Mouse (Mus musculus): ENCODE measurements around the gene Lamc1. TPM values are rescaled to one million over a fixed set of nuclear protein-coding genes. Genes with fewer than 3 reads are reported as not detected.
A peak's percentile ranks its signal among the peaks of the same experiment; 100 is the strongest.
"Not testable (repeated sequence)": the region's sequence is repeated elsewhere in the genome, so short reads cannot be mapped to it uniquely, and the experiment has no call there.

Lamc1 gene
- polyA plus RNA-seq, 1 experiment from 2014 or later: 193 TPM

GRCm38 (mm10) chr1:153351034-153351433 is 18.4 kb upstream of the Lamc1 start:
- DNase-seq: no peak
- H3K4me2 ChIP-seq: no peak overlapping the region
- no peaks in the 10 kb centered on the region for H3K27me3 ChIP-seq (ENCODE audit: insufficient read depth, low read length)
- H3K36me3 ChIP-seq (ENCODE audit: insufficient read depth): no peaks in the 10 kb centered on the region
- WGBS: 68% methylated on average over 4 of the region's 4 CpGs
- H3K9me3 ChIP-seq (ENCODE audit: low read depth, low read length): no peaks in the 10 kb centered on the region
- no peak overlapping the region for H3K4me3 ChIP-seq (ENCODE audit: low read depth, low read length)
- ATAC-seq (ENCODE audit: insufficient read depth): no peak
- no peak overlapping the region for H3K27ac ChIP-seq (ENCODE audit: low read depth)
- no peak overlapping the region for H3K9ac ChIP-seq
- no peak for TF ChIP-seq CTCF (IDR thresholded peaks at IDR 0.05; ENCODE audit: low read depth)
- H3K4me1 ChIP-seq (ENCODE audit: insufficient read depth): peaks cover 13% of the 10 kb centered on the region

- H3K27ac ChIP-seq (ENCODE audit: low read depth): no peak overlapping the region
- no peaks in the 10 kb centered on the region for H3K4me1 ChIP-seq (ENCODE audit: insufficient read depth)
- no peak for DNase-seq
- H3K4me3 ChIP-seq (ENCODE audit: low read depth, low read length): no peak overlapping the region
- no peaks in the 10 kb centered on the region for H3K9me3 ChIP-seq (ENCODE audit: low read depth, low read length)
- 61% methylated on average over 3 of the region's 3 CpGs for WGBS
- no peak for ATAC-seq (ENCODE audit: insufficient read depth)
- H3K9ac ChIP-seq: no peak overlapping the region
- no peak overlapping the region for H3K4me2 ChIP-seq
- no peak for TF ChIP-seq CTCF (IDR thresholded peaks at IDR 0.05; ENCODE audit: low read depth)
- no peaks in the 10 kb centered on the region for H3K36me3 ChIP-seq (ENCODE audit: insufficient read depth)
- H3K27me3 ChIP-seq (ENCODE audit: insufficient read depth, low read length): no peaks in the 10 kb centered on the region
Observed at GRCm38 (mm10) chr1:153347726-153348125, 15.1 kb upstream of the Lamc1 start.

- no peaks in the 10 kb centered on the region for H3K4me1 ChIP-seq (ENCODE audit: insufficient read depth)
- no peaks in the 10 kb centered on the region for H3K9me3 ChIP-seq (ENCODE audit: low read depth, low read length)
- DNase-seq (no peak), ATAC-seq (ENCODE audit: insufficient read depth) (no peak)
- H3K27ac ChIP-seq (ENCODE audit: low read depth): no peak overlapping the region
- no peaks in the 10 kb centered on the region for H3K27me3 ChIP-seq (ENCODE audit: insufficient read depth, low read length)
- H3K4me2 ChIP-seq: no peak overlapping the region
- H3K4me3 ChIP-seq (ENCODE audit: low read depth, low read length): no peak overlapping the region
- 84% methylated on average over 2 of the region's 2 CpGs for WGBS
- no peak overlapping the region for H3K9ac ChIP-seq
- no peak for TF ChIP-seq CTCF (IDR thresholded peaks at IDR 0.05; ENCODE audit: low read depth)
- no peaks in the 10 kb centered on the region for H3K36me3 ChIP-seq (ENCODE audit: insufficient read depth)
Observed at GRCm38 (mm10) chr1:153347040-153347439, 14.5 kb upstream of the Lamc1 start.

- Histone ChIP-seq H3K9me3 (ENCODE audit: low read depth, low read length) (no peaks in the 10 kb centered on the region), H3K4me3 (ENCODE audit: low read depth, low read length) (no peak overlapping the region), H3K27me3 (ENCODE audit: insufficient read depth, low read length) (no peaks in the 10 kb centered on the region), H3K27ac (ENCODE audit: low read depth) (no peak overlapping the region), H3K4me2 (0 out of 2 replicates have a peak overlapping the region, but pooled peaks have one; percentile 25), H3K9ac (no peak overlapping the region), H3K36me3 (ENCODE audit: insufficient read depth) (no peaks in the 10 kb centered on the region), H3K4me1 (ENCODE audit: insufficient read depth) (no peaks in the 10 kb centered on the region)
- no peak for DNase-seq
- 75% methylated on average over 16 of the region's 16 CpGs for WGBS
- no peak for TF ChIP-seq CTCF (IDR thresholded peaks at IDR 0.05; ENCODE audit: low read depth)
- no peak for ATAC-seq (ENCODE audit: insufficient read depth)
Observed at GRCm38 (mm10) chr1:153345699-153346291, 13.2 kb upstream of the Lamc1 start.

- no peak overlapping the region for H3K4me3 ChIP-seq (ENCODE audit: low read depth, low read length)
- ATAC-seq (ENCODE audit: insufficient read depth) (no peak), DNase-seq (no peak)
- H3K4me1 ChIP-seq (ENCODE audit: insufficient read depth): no peaks in the 10 kb centered on the region
- no peak overlapping the region for H3K4me2 ChIP-seq
- H3K27ac ChIP-seq (ENCODE audit: low read depth): no peak overlapping the region
- WGBS: 84% methylated on average over 2 of the region's 2 CpGs
- H3K9ac ChIP-seq: no peak overlapping the region
- H3K36me3 ChIP-seq (ENCODE audit: insufficient read depth): no peaks in the 10 kb centered on the region
- H3K27me3 ChIP-seq (ENCODE audit: insufficient read depth, low read length): no peaks in the 10 kb centered on the region
- TF ChIP-seq CTCF (IDR thresholded peaks at IDR 0.05; ENCODE audit: low read depth): no peak
- no peaks in the 10 kb centered on the region for H3K9me3 ChIP-seq (ENCODE audit: low read depth, low read length)
Observed at GRCm38 (mm10) chr1:153345002-153345401, 12.4 kb upstream of the Lamc1 start.

GRCm38 (mm10) chr1:153335451-153335850 is 2.9 kb upstream of the Lamc1 start:
- DNase-seq; H3K27ac ChIP-seq (ENCODE audit: low read depth); H3K4me3 ChIP-seq (ENCODE audit: low read depth, low read length); H3K4me1 ChIP-seq (ENCODE audit: insufficient read depth); H3K4me2 ChIP-seq; H3K36me3 ChIP-seq (ENCODE audit: insufficient read depth); H3K27me3 ChIP-seq (ENCODE audit: insufficient read depth, low read length); H3K9ac ChIP-seq; ATAC-seq (ENCODE audit: insufficient read depth); H3K9me3 ChIP-seq (ENCODE audit: low read depth, low read length): not testable (repeated sequence)
- 91% methylated on average over 10 of the region's 10 CpGs for WGBS

- Histone ChIP-seq H3K27me3 (ENCODE audit: insufficient read depth, low read length) (no peaks in the 10 kb centered on the region), H3K9me3 (ENCODE audit: low read depth, low read length) (no peaks in the 10 kb centered on the region), H3K9ac (peak overlapping the region; percentile 10), H3K4me1 (ENCODE audit: insufficient read depth) (0 out of 2 replicates have a peak, but pooled peaks cover 4% of the 10 kb centered on the region), H3K27ac (ENCODE audit: low read depth) (peak overlapping the region; percentile 95), H3K4me2 (peak overlapping the region; percentile 60), H3K4me3 (ENCODE audit: low read depth, low read length) (peak overlapping the region; percentile 97), H3K36me3 (ENCODE audit: insufficient read depth) (peaks cover 7% of the 10 kb centered on the region; the same call in 1 of the 2 replicates)
- DNase-seq: peak; percentile 59
- WGBS: 4% methylated on average over 22 of the region's 22 CpGs
- TF ChIP-seq CTCF (IDR thresholded peaks at IDR 0.05; ENCODE audit: low read depth): no peak
- ATAC-seq (ENCODE audit: insufficient read depth): peak; percentile 60
Observed at GRCm38 (mm10) chr1:153333296-153334121, 923 bp upstream of the Lamc1 start.
